Mouse (Mus musculus): Measurements from ENCODE around the gene Napepld.
"Not testable (repeated sequence)": the region's sequence is repeated elsewhere in the genome, so short reads cannot be mapped to it uniquely, and the experiment has no call there.

Napepld gene

DNA sequence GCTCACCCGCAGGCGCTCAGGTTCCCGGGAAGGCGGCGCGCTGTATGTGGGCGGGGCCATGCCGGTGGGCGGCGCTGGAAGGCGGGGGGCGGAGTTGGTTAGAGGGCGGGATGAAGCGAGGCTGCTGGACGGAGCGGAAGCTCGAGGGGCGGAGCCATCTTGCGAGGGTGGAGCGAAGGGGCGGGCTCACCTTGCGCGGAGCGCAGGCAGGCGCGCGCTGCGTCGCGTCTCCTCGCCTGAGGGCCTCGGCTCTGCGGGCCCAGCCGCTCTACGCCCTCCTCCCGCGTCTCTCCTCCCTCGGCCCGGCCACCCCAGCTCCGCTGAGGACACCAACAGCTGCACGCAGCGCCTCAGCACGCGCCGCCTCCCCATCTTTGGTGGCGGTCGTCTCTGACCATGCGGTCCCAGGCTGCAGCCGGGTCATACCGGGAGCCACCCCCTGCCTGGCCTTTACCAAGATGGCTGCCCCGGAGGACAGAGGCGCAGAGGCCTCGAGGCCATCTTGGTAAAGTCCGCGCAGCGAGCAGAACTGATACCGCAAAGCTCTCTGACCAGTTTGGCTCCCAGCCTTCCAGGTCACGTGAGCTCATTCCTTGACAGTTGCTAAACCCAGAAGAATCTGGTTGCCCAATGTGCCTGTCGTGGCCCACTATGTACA lies at the start of gene Napepld:
TSS of gene Napepld (minus strand) at position 46 of the 658 bp plus-strand sequence.
- peak; percentile 99 for DNase-seq

DNA sequence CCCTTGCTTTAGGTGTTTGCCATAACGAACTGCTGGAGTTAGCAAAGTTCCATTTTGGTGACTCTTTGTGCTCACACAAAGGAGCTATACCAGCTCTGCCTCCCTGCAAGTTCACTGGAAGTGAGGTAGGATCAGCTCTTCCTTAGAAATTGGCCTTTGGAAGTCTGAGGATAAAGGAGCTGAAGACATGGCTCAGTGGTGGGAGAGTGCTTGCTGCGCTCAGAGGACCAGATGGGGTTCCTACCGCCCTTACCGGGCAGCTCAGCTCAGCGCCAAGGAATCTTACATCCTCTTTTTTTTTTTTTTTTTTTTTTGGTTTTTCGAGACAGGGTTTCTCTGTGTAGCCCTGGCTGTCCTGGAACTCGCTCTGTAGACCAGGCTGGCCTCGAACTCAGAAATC lies 44.8 kb upstream of the Napepld start:
- DNase-seq: no peak

DNA sequence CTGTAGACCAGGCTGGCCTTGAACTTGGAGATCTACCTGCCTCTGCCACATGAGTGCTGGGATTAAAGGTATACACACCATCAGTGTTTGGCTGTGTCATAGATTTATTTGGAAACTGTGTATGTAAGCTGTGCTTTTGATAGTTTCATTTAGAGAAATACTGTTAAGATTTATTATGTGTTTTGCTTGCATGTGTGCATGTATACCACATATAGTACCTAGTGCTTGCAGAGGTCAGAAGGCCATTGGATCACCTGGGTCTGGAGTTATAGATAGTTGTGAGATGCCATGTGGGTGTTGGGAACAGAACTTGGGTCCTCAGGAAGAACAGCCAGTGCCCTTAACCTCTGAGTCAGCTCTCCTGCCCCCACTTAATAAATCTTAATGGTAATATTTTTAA lies 43.5 kb upstream of the Napepld start:
- no peak for DNase-seq

DNA sequence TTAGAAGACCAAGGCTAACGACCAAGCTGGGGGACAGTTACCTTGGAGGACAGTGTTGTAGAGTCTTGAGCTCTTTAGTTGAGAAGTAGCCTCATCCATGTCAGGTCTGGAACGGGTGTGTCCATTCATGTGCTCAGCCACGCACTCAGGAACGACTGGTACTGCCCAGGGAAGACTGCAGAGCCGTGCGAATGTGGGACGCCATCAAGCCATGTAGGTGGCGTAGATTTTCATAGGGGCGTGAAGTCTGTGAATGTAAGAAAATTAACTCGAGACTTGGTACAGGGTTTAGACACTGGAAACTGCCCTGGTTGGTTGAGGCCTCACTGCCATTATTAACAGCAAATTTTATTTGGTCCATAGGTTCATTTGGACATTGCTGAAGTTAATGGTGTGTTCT lies 42.4 kb upstream of the Napepld start:
- DNase-seq: no peak

DNA sequence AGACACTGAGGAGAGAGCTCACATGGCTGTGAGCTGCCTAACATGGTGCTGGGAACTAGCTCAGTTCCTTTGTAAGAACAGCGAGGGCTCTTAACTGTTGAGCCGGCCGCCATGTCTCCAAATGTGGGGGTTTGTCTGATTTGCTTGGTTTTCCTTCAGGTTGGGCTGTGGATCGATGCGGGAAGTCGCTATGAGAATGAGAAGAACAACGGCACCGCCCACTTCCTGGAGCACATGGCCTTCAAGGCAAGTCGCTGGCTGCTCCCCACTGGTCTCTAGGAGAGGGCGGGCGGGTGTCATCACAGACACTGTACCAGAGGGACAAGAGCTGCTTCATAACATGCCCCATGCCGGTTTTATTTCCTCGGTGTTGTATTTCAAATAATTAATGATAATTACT lies 38.7 kb upstream of the Napepld start:
- DNase-seq: no peak

DNA sequence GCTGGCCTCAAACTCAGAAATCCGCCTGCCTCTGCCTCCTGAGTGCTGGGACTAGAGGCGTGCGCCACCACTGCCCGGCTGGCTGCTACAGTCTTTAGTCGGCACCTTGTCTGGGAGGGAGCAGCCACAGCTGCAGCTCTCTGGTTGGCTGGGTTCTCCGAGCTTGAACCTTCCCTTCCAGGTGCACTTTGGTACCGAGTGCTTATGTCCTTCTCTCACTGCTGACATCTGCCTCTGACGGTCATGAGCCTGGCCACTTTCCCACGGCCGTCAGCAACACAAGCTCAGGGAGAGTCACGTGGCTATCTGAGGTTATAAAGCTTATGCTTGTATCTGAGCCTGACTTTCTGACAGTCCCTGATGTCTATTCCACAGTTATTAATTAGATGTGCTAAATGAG lies 37.9 kb upstream of the Napepld start:
- no peak for DNase-seq

DNA sequence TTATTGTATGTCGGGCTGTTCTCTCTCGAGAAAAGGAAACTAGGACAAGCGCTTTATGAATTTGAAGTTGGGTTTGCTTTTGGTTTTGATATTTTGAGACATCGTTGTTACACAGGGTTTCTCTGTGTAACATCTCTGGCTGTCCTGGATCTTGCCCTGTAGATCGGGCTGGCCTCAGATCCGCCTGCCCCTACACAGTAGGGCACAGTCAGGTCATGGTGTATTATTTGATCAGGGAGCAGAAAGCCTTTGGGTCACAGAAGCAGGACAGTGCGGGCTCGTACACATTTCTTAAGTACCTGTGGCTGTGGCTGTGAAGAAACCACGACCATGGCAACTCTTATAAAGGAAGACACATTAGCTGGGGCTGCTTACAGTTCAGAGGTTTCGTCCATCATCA lies 36.4 kb upstream of the Napepld start:
- no peak for DNase-seq

DNA sequence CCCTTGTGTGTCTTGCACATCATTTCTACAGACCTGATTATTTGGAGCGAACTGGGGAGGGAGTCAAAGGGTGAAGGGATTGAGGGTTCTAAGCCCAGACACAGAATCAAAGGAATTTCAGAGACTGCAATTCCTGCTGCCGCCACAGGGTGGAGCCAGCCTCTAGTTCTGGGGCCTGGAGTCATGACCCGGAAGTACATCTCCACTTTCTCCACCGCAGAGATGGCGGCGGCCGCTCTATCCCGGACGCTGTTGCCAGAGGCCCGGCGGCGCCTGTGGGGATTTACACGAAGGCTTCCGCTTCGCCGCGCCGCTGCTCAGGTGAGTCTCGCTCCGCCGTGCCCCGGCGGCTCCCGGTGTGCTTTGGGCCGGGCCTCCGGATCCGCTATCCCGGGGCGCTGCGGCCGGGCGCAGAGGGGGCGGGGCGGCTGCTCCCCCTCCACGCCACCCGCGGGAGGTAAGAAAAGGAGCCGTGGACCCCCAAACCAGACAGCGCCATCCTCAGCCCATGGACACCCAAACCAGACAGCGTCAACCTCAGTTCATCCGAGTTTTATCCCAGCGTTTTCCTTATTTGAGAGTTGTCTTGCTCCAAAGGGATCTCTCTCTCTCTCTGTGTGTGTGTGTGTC lies 35.9 kb upstream of the Napepld start, which contains the start of gene Pmpcb:
TSS of gene Pmpcb (plus strand) at position 186 of the 630 bp plus-strand sequence.
- peak; percentile 86 to 92 for DNase-seq

DNA sequence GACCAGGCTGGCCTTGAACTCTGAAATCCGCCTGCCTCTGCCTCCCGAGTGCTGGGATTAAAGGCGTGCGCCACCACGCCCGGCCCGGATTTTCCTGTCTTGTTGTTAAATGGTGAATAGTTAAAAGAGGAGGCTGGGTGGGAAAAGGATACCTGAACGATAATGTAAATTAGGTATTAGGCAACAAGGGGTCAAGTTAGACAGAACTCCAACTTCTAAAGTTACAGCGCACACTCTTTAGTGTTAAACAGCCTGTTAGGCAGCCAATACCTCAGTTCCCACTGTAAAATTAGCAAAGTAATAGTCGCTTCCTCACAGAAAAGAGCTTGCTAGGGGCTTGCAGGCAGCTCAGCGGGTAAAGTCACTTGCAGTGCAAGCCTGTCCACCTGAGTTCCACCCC lies 34.9 kb upstream of the Napepld start:
- no peak for DNase-seq

DNA sequence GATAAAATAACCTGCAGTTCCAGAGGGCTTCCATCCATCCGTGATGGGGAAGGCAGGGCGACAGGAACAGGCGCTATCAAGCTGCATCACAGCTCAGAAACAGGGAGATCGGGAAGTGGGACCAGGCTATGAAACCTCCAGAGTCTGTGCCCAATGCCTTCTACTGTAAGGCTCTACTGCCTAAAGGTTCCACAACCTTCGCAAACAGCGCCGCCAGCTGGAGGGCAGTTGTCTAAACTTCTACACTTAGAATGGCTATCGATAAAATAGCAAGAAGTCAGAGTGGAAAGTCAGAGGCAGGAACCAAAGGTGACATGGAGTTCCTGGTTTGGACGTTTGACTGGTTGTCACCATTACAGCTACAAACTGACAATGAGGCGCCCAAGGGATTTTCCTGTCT lies 34.4 kb upstream of the Napepld start:
- peak; percentile 47 to 55 for DNase-seq

DNA sequence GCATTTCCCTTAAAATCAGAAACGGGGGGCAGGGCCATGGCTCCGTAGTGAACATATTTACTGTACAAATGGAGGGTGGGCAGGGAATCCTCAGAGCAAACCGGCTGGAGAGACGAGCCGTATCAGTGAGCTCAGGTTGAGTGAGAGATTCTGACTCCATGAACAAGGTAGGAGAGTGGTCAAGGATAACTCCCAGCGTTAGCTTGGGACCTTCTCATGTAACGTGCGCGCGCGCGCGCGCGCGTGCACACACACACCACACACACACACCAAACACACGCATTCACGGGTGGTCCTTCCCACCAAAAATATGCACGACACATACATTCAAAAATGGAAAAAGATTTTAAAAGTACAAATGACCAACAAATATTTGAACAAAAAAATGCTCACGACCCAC lies 33.9 kb upstream of the Napepld start:
- DNase-seq: no peak

DNA sequence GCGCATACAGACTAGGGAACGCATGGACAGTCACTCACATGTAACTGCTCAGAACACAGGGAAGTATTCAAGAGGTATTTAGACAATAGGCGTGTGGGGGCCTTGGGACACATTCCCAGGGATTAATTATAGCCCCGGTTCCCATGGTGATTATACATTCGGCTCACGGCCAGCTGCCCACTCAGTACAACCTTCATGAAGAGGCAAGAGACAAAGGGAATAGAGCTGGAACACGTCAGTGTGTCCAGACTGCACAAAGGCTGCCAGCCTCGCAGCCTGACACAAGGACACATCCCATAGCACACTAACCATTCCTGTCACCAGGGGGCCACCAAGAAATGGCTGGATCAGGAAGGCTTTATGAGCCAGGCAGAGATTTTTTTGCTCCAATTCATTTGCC lies 31.7 kb upstream of the Napepld start:
- DNase-seq: peak; percentile 17 to 19

DNA sequence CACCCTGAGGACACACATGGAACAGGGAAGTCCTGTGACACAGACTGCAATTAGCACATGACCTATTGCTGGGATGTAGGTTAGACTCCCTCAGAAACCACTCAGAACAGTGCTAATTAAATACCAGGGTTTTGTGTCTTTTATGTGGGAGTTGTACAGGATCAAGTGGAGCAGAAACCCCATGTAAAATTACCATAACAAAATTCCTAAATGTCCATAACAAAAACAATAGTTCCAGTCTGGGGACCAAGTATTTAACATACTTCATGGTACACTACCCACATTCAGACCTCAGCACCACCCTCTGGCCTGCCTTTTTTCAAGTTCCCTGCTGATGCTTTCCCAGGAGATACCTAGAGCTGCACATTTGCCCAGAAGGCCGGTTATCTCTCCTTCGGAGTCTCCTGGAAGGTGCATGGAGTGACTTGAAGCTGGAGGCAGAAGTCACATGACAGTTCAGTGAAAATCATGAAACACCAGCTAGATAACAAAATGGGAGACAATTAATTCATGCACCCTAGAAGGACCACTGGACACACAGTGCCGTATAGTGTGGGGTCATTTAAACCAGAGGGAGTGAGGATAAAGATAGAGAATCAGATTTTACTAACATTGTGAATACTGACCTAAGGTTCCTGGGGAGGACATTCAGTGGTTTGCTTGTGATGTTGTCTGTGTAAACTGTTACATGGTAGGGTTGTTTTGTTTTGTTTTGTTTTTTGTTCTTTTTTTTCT lies 31.1 kb upstream of the Napepld start:
- DNase-seq: no peak

DNA sequence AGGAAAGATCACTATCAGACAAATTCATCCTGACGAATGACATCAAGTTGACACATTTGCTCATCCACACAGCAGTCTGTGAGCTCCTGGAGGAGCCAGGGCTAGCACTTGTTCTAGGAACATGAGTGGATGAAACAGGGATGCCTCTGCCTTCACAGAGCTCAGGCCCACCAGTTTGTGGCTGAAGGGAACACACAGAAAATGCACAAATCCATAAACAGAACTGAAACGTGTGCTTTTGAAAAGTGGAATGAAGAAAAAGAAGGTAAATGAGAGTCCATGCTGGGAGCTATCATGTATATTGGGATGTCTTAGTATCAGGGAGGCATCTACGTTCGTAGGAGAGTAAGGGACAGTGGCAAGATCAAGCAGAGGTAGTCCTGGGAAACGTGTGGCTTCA lies 27.9 kb upstream of the Napepld start:
- DNase-seq: no peak

DNA sequence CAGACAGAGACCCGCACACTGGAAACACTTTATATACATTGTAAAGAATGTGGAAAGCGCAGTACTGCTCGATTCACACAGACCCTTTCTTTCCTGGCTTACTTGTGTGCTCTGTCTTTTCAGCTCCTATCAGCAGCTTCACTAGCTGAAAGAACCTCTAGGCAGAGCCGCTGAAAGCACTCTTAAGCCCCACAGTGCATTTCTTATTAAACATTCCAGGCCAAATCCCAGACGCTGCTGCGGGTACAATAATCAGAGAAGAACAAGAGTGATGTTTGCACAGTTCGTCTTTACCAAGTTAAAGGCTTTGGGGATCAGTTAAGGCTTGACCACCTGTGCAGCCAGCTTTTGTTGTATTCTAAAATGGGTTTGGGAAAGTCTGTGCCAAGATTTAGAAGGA lies 23.7 kb upstream of the Napepld start:
- no peak for DNase-seq

DNA sequence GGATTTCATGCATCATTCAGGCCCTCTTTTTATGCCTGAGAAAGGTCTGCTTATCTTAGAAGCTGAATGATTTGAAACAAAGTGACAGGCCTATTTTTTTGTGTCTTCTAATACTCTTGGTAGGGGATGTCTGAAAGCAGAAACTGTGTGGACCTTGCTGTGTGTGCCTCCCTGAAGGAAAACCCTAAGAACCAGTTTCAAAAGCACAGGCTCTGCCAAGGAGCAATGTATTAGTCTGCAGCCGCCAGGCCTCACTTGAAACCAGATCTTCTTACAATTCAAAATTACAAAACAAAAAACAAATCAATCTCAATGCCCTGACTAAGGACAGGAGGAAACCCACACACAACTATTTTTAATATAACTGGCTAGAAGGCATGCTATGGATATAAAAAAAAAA lies 23.2 kb upstream of the Napepld start:
- no peak for DNase-seq

DNA sequence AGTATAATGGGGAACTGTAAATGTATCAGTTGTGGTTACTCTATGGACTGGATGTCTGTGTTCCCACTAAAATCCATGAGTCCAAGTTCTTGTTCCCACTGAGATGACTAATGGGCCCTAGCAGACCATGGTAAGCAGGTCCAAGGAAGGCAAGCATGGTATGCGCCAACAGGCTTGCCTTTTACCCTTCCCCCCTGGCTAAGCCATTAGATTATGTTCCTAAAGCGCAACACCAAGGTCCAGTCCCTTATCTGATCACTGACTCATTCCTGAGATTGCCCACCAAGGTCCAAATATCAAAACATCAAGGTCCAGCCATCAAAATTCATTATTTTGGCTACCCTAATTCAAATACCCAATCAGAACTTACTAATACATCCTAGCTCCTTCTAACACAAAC lies 18.0 kb upstream of the Napepld start:
- no peak for DNase-seq

DNA sequence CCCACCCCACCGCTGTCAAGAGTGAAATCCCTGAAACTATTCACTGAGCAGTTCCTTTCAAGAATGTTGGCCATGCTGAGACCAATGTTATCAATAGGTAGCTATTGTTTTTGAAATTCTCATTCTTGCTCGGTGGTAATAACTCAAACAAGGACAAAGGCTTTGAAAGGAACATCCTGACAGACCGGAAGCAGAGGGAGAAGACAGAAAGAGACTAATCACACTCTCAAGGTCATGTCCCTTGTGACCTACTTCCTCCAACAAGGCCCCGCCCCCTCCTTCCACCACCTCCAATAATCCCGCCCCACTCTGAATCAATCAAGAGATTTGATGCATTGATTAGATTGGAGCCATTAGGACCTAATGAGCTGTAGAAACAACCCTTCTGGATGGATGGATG lies 17.4 kb upstream of the Napepld start:
- DNase-seq: no peak

DNA sequence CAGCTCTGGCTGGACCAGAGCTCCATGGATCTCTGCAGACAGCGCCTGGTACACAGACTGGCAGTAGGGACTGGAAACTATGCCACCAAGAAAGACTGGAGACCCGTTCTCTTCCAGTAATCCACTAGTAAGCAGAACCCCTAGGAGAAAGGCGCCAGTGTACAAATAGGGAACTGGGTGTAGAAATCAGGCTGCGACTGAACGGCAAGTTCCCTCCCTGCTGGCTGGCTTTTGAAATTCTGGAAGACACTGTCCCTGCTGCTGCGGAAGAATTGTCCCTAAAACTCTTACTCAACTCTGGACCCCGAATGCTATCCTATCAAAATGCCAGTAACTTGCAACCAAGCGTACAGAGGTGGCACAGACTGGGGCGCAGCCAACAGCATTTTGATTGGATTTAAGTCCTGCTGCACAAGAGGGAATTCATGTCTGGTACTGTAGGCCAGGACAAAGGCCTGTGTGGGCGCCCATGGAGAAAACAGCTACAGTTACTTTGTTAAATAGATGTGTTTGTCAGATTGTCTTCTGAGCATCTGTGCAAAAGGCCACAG lies 16.0 kb upstream of the Napepld start:
- DNase-seq: no peak

DNA sequence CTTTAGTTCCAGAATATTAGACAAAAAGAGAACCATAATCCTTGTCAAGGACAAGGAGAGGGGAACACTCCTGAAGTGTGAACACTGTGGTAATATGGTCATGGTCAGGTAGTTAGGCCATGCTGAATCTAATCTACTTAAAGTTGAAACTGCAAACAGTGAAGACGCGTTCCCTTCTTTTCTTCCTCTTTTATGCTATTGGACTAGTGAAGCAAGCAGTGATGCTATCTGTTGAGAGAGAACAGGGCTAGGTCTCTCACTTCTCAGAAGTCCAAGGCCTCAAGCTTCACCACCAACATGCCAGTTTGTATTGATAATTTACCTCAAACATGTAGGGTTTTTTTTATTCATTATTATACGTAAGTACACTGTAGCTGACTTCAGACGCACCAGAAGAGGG lies 13.3 kb upstream of the Napepld start:
- DNase-seq: no peak

DNA sequence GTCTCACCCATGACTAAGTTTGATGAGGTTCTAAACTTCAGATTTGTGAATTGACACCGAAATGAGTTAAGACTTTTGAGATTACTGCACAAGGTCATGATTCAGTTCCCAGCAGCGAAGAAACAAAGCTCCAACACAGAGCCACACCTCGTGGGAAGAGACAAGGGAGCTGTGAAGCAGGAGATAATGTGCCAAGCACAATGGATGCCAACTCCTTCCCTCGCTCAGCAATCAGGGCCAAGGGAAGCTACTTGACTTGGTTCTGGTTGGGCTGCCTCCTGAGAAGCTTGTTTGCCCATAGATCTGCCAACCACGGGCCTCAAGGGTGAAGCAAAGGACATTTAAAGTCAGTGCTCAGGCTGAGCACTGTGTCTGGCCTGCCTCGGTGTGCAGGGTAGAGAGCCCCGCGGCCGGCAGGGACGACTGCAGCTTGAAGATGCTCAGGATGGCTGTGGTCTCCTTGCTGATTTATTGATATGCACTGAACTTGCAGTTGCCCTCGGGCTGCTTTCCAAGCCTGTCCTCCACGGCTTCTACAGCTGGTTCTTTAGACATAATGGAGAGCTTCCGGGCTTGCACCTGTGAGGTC lies 11.0 kb upstream of the Napepld start:
- no peak for DNase-seq

DNA sequence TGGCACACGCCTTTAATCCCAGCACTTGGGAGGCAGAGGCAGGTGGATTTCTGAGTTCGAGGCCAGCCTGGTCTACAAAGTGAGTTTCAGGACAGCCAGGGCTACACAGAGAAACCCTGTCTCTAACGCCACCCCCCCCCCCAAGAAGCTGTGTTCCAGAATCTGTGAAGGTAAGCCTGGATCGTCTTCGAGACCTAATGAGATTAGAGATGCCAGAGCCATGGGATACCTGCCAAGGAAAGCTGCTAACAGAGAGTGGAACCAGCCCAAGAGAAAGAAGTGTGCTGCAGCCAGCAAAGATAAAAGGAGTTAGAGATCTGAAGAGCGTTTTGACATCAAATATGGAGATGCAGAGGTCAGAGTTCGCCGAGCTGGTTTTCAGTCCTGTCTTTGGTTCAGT lies 6.8 kb upstream of the Napepld start:
- not testable (repeated sequence) for DNase-seq

DNA sequence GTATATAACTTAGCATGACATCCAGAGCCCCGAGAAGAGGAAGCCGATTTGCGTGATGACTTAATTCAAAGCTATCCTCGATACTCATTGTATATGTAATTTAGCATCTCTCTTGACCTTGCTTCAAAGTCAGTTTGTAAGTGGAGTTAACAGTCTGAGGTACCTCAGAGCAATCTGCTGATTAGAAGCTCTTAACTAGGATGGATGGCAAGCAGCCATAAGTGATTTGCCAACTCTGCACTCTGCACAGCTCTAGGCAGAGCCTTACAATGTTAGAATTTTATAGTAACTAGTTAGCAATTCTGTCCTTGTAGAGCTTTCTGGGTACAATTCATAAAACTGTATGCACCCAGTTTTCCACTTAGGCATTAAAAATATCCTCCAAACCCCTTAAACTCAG lies 5.3 kb upstream of the Napepld start:
- no peak for DNase-seq

DNA sequence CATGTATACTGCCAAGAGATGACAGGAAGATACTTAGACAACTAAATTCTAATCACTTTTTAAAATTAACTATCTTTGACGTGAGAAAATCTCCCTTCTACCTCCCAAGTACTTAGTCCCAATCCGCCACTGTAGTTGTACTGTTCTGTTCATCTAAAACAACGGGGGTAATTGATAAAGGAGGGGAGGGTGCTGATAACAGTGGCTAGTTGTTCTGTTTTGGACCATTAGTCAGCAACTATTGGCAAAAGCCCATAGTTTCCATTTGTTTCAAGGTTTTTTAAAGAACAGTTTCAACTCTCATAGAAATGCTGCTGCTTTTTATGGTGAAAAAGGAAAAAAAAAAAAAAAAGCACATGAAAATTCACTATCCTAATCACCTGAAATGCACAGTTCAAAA lies 2.5 kb upstream of the Napepld start:
- no peak for DNase-seq

Data from cerebellum, adult 18-20 months (tissue).